Mouse (Mus musculus) heart, embryonic 14.5 days (tissue): ENCODE results near the gene Msi2. TPM values are rescaled to one million over a fixed set of nuclear protein-coding genes. Genes with fewer than 3 reads are reported as not detected.

ENCODE experiments used
- ATAC-seq: fragments of 200-750 bp; cut with Nextera tagmentation; 2 replicates; pipeline ENCODE4 v1.8.0; 2017; ENCODE audit warnings: low read depth, moderate TSS enrichment; ENCODE audit not compliant: insufficient number of reproducible peaks, insufficient read depth, low FRiP score
- H3K27ac ChIP-seq, 2 experiments: fragments of 200-500 bp in 1 of 2; fragments of 300-500 bp in 1 of 2; sonication (generic) in 1 of 2; replicated peaks in 1 of 2; 2 replicates each; pipeline ENCODE4 v1.5.1; 2012 to 2014; ENCODE audit warnings: low read depth in 2 of 2, low read length in 2 of 2, control low read depth in 1 of 2, mild to moderate bottlenecking in 1 of 2, mixed read lengths in 1 of 2; ENCODE audit not compliant: control insufficient read depth in 1 of 2, insufficient read depth in 1 of 2
- H3K27me3 ChIP-seq: fragments of 300-500 bp; sonication (generic); 2 replicates; pipeline ENCODE4 v1.6.1; 2014; ENCODE audit warnings: mild to moderate bottlenecking, low read length, control low read depth; ENCODE audit not compliant: control insufficient read depth, insufficient read depth
- H3K36me3 ChIP-seq: fragments of 300-500 bp; sonication (generic); 2 replicates; pipeline ENCODE4 v1.6.1; 2014; ENCODE audit warnings: mild to moderate bottlenecking, control low read depth, low read length, mixed read lengths; ENCODE audit not compliant: control insufficient read depth, insufficient read depth
- H3K4me1 ChIP-seq, 2 experiments: fragments of 200-500 bp in 1 of 2; fragments of 300-500 bp in 1 of 2; sonication (generic) in 1 of 2; 2 replicates each; pipeline ENCODE4 v1.6.1; 2012 to 2014; ENCODE audit warnings: low read length in 2 of 2, control low read depth in 1 of 2, mixed read lengths in 1 of 2; ENCODE audit not compliant: control insufficient read depth in 2 of 2, insufficient read depth in 2 of 2
- H3K4me2 ChIP-seq: fragments of 300-500 bp; sonication (generic); 2 replicates; pipeline ENCODE4 v1.6.1; 2014; ENCODE audit warnings: mild to moderate bottlenecking, low read length
- H3K4me3 ChIP-seq, 2 experiments: fragments of 200-500 bp in 1 of 2; fragments of 300-500 bp in 1 of 2; sonication (generic) in 1 of 2; 2 replicates each; pipeline ENCODE4 v1.5.1; 2012 to 2014; ENCODE audit warnings: low read length in 2 of 2, mild to moderate bottlenecking in 2 of 2, control low read depth in 1 of 2, low read depth in 1 of 2, moderate library complexity in 1 of 2; ENCODE audit not compliant: control insufficient read depth in 1 of 2, insufficient read depth in 1 of 2
- H3K9ac ChIP-seq: fragments of 300-500 bp; sonication (generic); 2 replicates; pipeline ENCODE4 v1.6.1; 2014; ENCODE audit warnings: mild to moderate bottlenecking, low read length
- H3K9me3 ChIP-seq: fragments of 300-500 bp; sonication (generic); 2 replicates; pipeline ENCODE4 v1.6.1; 2016; ENCODE audit warnings: low read length, control low read depth; ENCODE audit not compliant: control insufficient read depth
- WGBS: fragments of 180-500 bp; shearing (Covaris S2); extraction: QIAGEN DNeasy Blood & Tissue Kit; methylation state at CpG from one replicate; pipeline ENCODE4 v1.1.7; 2014; 5-methylcytosine and 5-hydroxymethylcytosine counted together
- polyA plus RNA-seq: library from polyadenylated mRNA; unstranded; fragments of >200 nt; fragmentation: Nextera tagmentation; extraction: Ambion mirVana; gene quantifications from 2 replicates; pipeline ENCODE4 v1.2.1, GENCODE M21; 2014

The Msi2 gene
- polyA plus RNA-seq, 1 experiment from 2014 or later: 20.9 TPM

DNA sequence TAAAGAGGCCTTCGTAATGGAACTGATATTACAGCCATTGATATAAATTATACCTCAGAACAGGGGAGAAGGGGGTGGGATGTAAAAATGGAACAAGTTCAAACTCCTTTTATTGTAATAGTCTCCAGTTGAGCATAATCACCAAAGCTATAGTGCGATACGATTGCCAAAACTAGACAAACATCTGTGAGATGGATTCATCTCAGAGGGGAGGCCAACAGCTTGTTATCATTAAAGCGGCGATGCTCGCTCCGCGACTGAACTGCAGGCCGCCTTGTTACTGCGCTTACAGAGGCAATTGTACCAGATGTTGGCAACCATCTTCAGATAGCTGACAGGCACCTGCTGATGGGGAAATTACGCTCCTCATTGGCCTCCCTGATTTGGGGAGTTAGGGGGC lies 145.9 kb downstream of the Msi2 start:
- H3K27ac ChIP-seq: no peak overlapping the region
- peaks cover 43 to 72% of the 10 kb centered on the region in 2 experiments for H3K4me1 ChIP-seq
- H3K4me2 ChIP-seq: no peak overlapping the region
- WGBS: 87% methylated on average over 11 of the region's 11 CpGs
- no peaks in the 10 kb centered on the region for H3K36me3 ChIP-seq
- no peak for ATAC-seq
- no peaks in the 10 kb centered on the region for H3K9me3 ChIP-seq
- no peak overlapping the region for H3K9ac ChIP-seq
- no peak overlapping the region for H3K4me3 ChIP-seq
- no peaks in the 10 kb centered on the region for H3K27me3 ChIP-seq

DNA sequence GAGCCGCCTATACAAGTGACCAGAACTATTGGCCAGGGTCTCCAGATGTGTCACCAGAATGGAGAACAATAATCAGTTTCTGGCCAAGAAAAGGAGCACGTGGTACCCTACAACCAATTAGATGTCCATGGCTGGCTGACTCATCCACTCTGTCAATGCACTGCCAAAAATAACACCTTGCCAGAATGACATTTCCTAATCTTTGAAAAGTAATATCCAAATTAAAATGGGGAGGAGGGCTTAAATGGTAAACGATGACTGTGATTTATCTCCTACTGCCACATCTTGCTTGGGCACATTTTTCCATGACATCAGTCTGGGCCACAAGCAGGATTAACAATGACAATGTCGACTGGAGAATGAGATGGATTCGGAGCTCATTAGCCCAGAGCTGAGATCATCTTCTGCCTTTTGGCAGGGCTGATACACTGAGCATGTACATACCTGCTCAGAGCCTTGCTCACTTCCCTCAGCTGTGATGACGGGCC lies 147.6 kb downstream of the Msi2 start:
- H3K9me3 ChIP-seq: no peaks in the 10 kb centered on the region
- peak; percentile 63 for ATAC-seq
- no peaks in the 10 kb centered on the region for H3K36me3 ChIP-seq
- H3K4me2 ChIP-seq: no peak overlapping the region
- H3K27me3 ChIP-seq: no peaks in the 10 kb centered on the region
- no peak overlapping the region for H3K9ac ChIP-seq
- WGBS: 21% methylated on average over 6 of the region's 6 CpGs
- H3K27ac ChIP-seq: peak overlapping the region; percentile 28 to 62
- peaks cover 26 to 57% of the 10 kb centered on the region in 2 experiments for H3K4me1 ChIP-seq
- no peak overlapping the region for H3K4me3 ChIP-seq

DNA sequence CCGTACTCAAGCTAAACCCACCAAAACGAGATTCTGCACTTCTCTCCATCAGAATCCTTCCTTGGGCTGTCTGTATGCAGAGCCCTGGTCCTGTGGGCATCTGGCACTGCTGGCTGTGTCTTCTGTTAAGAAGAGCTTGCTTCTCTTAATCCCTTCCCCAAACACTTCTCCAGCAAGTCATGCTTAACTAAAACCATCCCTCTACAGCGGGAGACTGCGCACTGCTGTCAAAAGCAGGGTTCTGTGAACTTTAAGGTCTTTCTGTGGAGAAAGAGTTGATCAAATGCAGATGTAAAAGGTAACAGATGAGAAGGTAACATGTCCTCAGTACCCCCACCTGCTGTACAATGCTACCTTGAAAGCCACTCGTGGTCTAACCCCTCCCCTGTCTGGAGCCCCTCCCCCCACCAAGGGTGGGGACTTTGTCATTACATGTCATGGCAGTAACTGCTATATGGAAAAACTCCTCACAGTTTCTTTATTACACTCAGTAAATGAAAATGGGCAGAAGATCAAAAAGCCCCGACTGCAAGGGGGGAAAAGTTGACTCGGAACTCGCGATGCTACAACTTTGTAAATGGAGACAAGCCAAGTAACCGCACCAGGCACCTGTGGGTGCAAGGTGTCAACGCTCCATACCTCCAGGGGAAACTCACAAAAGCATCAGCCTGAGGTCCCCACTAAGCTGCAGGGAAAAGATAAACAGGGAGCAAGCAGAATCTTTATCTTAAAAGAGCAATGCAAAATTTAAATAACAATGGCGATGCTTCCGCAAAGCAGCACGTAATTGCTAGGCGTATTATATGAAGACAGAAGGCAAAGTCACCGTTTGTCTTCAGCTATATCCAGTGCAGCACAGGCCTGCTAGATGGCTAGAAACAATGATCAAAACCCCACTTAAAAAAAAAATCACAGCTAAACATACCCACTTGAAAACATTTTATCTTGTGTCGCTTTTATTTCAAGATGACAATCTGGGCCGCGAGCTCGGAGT lies 151.4 kb downstream of the Msi2 start:
- Histone ChIP-seq H3K9ac (no peak overlapping the region), H3K27ac (no peak overlapping the region), H3K4me3 (no peak overlapping the region), H3K36me3 (peaks cover 10% of the 10 kb centered on the region; the same call in 1 of the 2 replicates), H3K4me2 (no peak overlapping the region), H3K27me3 (no peaks in the 10 kb centered on the region), H3K4me1 (peaks cover 29 to 48% of the 10 kb centered on the region in 2 experiments), H3K9me3 (no peaks in the 10 kb centered on the region)
- WGBS: 81% methylated on average over 20 of the region's 20 CpGs
- no peak for ATAC-seq

DNA sequence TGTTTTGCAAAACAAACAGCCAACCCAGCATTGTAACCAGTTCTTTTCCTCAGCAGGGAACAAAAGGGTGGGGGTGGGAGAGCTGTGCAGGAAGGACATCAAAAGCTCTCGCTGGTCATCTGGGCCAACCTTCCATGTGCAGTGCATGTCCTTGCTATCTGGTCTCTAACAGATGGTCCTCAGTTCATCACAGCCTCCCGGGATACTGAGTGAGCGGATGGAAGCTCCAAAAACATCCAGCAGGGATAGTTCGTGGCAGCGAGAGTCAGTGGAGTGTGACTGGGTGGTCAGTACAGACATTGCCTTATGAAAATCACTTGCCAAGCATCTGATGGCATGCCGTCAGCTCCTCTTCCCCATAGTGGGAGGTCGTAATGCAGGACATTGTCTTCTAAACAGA lies 153.5 kb downstream of the Msi2 start:
- 0 out of 4 replicates have a peak overlapping the region, but pooled peaks of 1 of the 2 experiments have one; percentile 3 for H3K27ac ChIP-seq
- WGBS: 66% methylated on average over 7 of the region's 7 CpGs
- no peaks in the 10 kb centered on the region for H3K27me3 ChIP-seq
- H3K4me3 ChIP-seq: no peak overlapping the region
- no peaks in the 10 kb centered on the region for H3K9me3 ChIP-seq
- ATAC-seq: no peak
- peaks cover 10% of the 10 kb centered on the region; the same call in 1 of the 2 replicates for H3K36me3 ChIP-seq
- no peak overlapping the region for H3K4me2 ChIP-seq
- peaks cover 38 to 48% of the 10 kb centered on the region in 2 experiments for H3K4me1 ChIP-seq
- H3K9ac ChIP-seq: no peak overlapping the region

DNA sequence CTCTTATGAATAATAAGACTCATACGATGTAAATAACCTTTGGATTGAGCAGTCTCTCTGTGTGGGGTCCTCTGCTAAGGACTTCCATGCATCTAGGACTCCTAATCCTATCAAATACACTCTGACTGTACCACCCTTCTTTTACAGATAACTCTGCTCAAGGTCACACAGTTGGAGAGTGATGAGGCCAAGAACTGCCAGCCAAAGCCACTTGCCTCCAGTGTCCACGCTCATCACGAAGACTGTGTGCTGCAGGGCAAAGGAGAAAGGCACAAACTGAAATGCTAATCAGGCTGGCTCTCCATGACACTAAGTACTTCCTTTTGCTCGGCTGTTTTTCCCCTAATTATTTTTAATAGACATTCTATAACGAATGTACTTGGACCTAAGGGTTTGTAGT lies 153.9 kb downstream of the Msi2 start:
- ATAC-seq: no peak
- WGBS: 57% methylated on average over 5 of the region's 5 CpGs

DNA sequence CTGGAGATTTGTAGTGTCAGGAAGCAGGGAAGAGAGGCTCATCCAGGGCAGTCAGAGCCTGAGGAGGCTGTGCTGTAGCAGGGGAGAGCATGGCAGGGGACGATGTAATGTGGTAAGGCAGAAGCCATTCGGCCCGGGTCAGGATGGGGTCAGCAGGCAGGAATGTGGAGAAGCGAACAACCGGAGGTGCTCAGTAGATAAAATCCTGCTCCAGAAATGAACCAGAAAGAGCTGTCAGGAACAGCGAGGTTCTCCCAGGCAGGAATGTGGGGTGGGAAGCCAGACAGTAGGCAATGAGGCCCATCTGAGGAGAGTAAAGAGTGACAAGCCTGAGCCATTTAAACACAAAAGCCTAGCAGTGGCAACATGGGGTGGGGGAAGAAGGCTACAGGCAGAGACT lies 157.1 kb downstream of the Msi2 start:
- H3K4me2 ChIP-seq: peak overlapping the region; percentile 40

More for the DNA sequence above, 153.9 kb downstream of the Msi2 start:
- Histone ChIP-seq H3K4me3 (no peak overlapping the region), H3K4me2 (no peak overlapping the region), H3K4me1 (peaks cover 41 to 52% of the 10 kb centered on the region in 2 experiments), H3K9ac (no peak overlapping the region), H3K9me3 (no peaks in the 10 kb centered on the region), H3K36me3 (peaks cover 10% of the 10 kb centered on the region; the same call in 1 of the 2 replicates), H3K27ac (0 out of 4 replicates have a peak overlapping the region, but pooled peaks have one; percentile 3 to 24), H3K27me3 (no peaks in the 10 kb centered on the region)

DNA sequence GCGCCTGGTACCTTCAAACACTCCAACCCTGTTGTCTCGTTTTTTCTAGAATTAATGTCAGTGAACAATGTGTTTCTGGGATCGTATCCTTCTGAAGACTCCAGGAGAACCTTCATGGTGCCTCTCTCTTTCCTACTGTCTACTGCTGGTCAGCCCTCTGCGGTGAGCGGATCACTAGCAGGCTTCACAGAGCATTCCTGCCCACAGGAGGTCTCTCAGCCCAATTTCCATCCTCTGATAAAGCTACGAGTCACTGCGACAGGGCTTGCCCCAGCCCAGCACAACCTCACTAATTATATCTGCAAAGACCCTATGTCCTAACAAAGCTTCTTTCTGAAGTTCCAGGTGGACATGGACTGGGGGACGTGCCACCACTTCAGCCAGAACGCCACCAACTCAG lies 157.7 kb downstream of the Msi2 start:
- Histone ChIP-seq H3K4me3 (no peak overlapping the region), H3K27ac (peak overlapping the region; percentile 84 to 96), H3K9ac (peak overlapping the region; percentile 39; the same call in 1 of the 2 replicates), H3K27me3 (no peaks in the 10 kb centered on the region), H3K9me3 (no peaks in the 10 kb centered on the region), H3K4me2 (peak overlapping the region; percentile 40), H3K36me3 (peaks cover 10% of the 10 kb centered on the region; the same call in 1 of the 2 replicates), H3K4me1 (peaks cover 66 to 82% of the 10 kb centered on the region in 2 experiments)
- no peak for ATAC-seq
- 36% methylated on average over 9 of the region's 9 CpGs for WGBS

More for the DNA sequence above, 157.1 kb downstream of the Msi2 start:
- peak overlapping the region; percentile 39; the same call in 1 of the 2 replicates for H3K9ac ChIP-seq
- peak overlapping the region; percentile 84 to 96 for H3K27ac ChIP-seq
- no peaks in the 10 kb centered on the region for H3K27me3 ChIP-seq
- peak; percentile 78 for ATAC-seq
- no peaks in the 10 kb centered on the region for H3K9me3 ChIP-seq
- peaks cover 62 to 76% of the 10 kb centered on the region in 2 experiments for H3K4me1 ChIP-seq
- 5% methylated on average over 6 of the region's 6 CpGs for WGBS
- H3K36me3 ChIP-seq: peaks cover 10% of the 10 kb centered on the region; the same call in 1 of the 2 replicates
- no peak overlapping the region for H3K4me3 ChIP-seq
